Mouse (Mus musculus): ENCODE results near the gene Fam3c. TPM values are rescaled to one million over a fixed set of nuclear protein-coding genes. Genes with fewer than 3 reads are reported as not detected.
A peak's percentile ranks its signal among the peaks of the same experiment; 100 is the strongest.

Fam3c gene
- polyA plus RNA-seq, 1 experiment from 2014 or later = 46.2 TPM

DNA sequence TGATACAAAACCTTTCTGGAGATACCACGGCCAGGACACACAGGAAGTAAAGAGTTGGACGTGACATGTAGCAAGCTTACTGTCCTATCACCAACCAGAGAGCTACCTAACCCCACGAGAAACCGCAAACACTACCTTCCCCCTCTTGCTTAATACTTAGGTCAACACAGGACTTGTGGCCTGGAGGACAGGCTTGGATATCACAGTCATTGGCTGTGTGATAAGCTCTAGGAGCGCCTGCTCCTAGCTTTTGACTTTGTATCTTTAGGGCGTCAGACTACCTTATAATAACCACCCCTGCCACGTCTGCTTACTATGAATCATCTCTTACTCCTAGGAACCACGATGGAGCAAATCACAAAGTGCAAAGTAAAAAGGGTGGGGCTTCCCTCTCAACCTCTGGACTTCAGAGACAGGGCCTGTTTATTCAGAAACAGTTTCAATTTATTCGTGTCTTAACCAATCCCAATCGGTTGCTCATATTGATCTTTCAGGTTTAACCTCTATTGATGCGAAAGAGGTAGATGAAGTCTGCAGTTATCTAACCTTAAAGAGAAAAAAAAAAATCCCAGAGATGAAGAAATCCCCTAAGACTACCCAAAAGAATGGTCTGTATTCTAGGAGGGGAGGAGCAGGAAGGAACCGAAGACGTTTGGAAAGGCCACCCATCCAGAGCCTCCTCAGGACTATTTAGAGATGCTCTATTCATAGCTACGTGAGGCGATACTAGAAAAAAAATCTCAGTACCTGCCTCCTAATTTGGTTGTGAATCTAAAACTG lies 16.1 kb downstream of the Fam3c start:
- DNase-seq (ENCODE audit: low spot score) (peak; percentile 49), ATAC-seq (replicated peaks; ENCODE audit: low FRiP score, low TSS enrichment, low read depth) (peak; percentile 87)
- Histone ChIP-seq H3K36me3 (ENCODE audit: control insufficient read depth, insufficient read depth, low read length) (peaks cover 11% of the 10 kb centered on the region), H3K27me3 (replicated peaks; ENCODE audit: control insufficient read depth, insufficient read depth, low read length) (no peaks in the 10 kb centered on the region), H3K9me3 (ENCODE audit: control insufficient read depth, low read length) (no peaks in the 10 kb centered on the region), H3K27ac (ENCODE audit: low read depth) (no peak overlapping the region), H3K4me3 (ENCODE audit: low read depth, low read length) (no peak overlapping the region), H3K9ac (ENCODE audit: low read length) (no peak overlapping the region), H3K4me2 (ENCODE audit: low read length) (no peak overlapping the region), H3K4me1 (replicated peaks; ENCODE audit: control insufficient read depth, insufficient read depth, low read length) (no peaks in the 10 kb centered on the region; the same call in 1 of the 2 replicates)
- 80% methylated on average over 15 of the region's 15 CpGs for WGBS

DNA sequence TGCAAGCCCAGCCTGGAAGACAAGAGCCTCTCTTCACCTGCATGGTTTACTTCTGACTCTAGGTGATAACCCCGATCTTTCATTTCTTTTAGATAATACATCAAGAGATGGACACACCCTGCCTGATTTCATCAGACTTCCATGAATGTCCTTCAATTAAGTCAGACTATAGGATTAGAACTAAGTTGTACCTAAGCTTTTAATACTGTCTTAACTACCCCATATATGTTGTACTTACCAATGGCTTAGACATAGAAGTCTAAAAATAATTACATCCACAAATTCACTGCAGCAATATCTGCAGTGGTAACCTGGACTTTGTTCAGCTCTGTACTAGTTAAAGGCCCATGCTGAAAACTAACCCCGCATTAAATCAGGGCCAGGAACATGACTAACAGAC lies 23.5 kb downstream of the Fam3c start:
- Histone ChIP-seq H3K9me3 (ENCODE audit: control insufficient read depth, low read length) (no peaks in the 10 kb centered on the region), H3K4me3 (ENCODE audit: low read depth, low read length) (no peak overlapping the region), H3K9ac (ENCODE audit: low read length) (no peak overlapping the region), H3K36me3 (ENCODE audit: control insufficient read depth, insufficient read depth, low read length) (peaks cover 12% of the 10 kb centered on the region), H3K27me3 (replicated peaks; ENCODE audit: control insufficient read depth, insufficient read depth, low read length) (no peaks in the 10 kb centered on the region), H3K27ac (ENCODE audit: low read depth) (no peak overlapping the region), H3K4me1 (replicated peaks; ENCODE audit: control insufficient read depth, insufficient read depth, low read length) (0 out of 2 replicates have a peak, but pooled peaks cover 4% of the 10 kb centered on the region), H3K4me2 (ENCODE audit: low read length) (no peak overlapping the region)
- 89% methylated on average over 2 of the region's 2 CpGs for WGBS
- no peak for ATAC-seq (replicated peaks; ENCODE audit: low FRiP score, low TSS enrichment, low read depth)
- no peak for DNase-seq (ENCODE audit: low spot score)

DNA sequence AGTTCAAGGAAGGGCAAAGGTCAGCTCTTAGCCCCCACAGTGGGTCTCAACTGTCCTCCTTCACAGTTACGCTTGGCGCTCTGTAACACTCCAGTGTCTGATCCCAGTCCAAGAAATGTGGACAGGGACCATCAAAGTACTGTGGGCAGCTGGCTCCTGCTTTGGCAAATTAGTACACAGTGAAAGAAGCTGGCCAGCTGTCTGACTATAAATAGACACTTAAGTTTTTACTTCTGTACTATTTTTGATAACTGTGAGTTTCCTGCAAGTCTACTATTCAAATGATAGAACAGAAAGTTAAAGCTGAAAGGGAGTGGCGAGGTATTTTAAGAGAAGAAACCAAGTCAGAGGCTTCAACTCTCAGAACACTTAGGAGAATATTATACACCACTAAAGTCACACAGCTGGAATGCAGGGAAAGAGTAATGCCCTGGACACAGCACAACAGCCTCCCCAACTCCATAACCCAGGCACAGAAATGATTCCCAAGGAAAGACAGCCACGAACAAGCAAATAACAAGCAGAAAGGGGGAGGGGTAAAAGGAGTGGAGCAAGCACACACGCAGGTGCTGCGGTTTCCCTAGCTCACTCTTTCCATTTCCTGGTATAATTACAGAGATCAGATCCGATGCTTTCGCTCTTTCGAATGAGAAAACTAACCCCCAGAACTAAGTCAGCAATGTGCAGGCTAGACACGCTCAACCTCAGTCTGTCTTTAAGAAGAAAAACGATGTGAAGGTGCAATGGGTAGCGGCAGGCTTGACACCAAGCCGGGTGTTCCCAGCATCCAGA lies 25.7 kb downstream of the Fam3c start:
- H3K27ac ChIP-seq (ENCODE audit: low read depth) = no peak overlapping the region
- no peak overlapping the region for H3K4me2 ChIP-seq (ENCODE audit: low read length)
- no peak for DNase-seq (ENCODE audit: low spot score)
- H3K9me3 ChIP-seq (ENCODE audit: control insufficient read depth, low read length) = no peaks in the 10 kb centered on the region
- H3K36me3 ChIP-seq (ENCODE audit: control insufficient read depth, insufficient read depth, low read length) = peaks cover 12% of the 10 kb centered on the region
- 0 out of 2 replicates have a peak, but pooled peaks cover 4% of the 10 kb centered on the region for H3K4me1 ChIP-seq (replicated peaks; ENCODE audit: control insufficient read depth, insufficient read depth, low read length)
- no peak overlapping the region for H3K9ac ChIP-seq (ENCODE audit: low read length)
- no peaks in the 10 kb centered on the region for H3K27me3 ChIP-seq (replicated peaks; ENCODE audit: control insufficient read depth, insufficient read depth, low read length)
- WGBS = 80% methylated on average over 13 of the region's 13 CpGs
- no peak overlapping the region for H3K4me3 ChIP-seq (ENCODE audit: low read depth, low read length)
- ATAC-seq (replicated peaks; ENCODE audit: low FRiP score, low TSS enrichment, low read depth) = no peak

DNA sequence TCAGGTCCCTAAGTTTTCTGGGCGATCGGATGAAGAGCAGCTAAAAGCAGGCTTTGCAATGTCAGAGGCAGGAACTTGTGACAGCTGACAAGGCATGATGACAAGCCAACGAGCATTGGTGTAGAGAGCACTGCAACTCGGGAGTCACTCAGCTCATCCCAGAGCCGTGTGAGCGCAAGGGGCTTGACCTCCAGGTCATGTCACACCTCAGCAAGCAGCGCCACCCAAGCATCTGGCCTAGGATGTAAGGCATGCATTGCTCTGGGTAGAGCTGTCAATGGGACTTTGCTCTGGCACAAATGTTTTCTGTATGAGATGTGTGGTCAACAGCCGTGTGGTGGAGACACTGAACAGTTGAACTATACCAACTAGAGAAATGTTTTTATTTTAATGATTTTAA lies 28.1 kb downstream of the Fam3c start:
- Histone ChIP-seq H3K9me3 (ENCODE audit: control insufficient read depth, low read length) (no peaks in the 10 kb centered on the region), H3K4me3 (ENCODE audit: low read depth, low read length) (no peak overlapping the region), H3K9ac (ENCODE audit: low read length) (no peak overlapping the region), H3K4me1 (replicated peaks; ENCODE audit: control insufficient read depth, insufficient read depth, low read length) (0 out of 2 replicates have a peak, but pooled peaks cover 4% of the 10 kb centered on the region), H3K27ac (ENCODE audit: low read depth) (no peak overlapping the region), H3K27me3 (replicated peaks; ENCODE audit: control insufficient read depth, insufficient read depth, low read length) (no peaks in the 10 kb centered on the region), H3K36me3 (ENCODE audit: control insufficient read depth, insufficient read depth, low read length) (peaks cover 12% of the 10 kb centered on the region), H3K4me2 (ENCODE audit: low read length) (no peak overlapping the region)
- DNase-seq (ENCODE audit: low spot score) = no peak
- 70% methylated on average over 8 of the region's 8 CpGs for WGBS
- no peak for ATAC-seq (replicated peaks; ENCODE audit: low FRiP score, low TSS enrichment, low read depth)

DNA sequence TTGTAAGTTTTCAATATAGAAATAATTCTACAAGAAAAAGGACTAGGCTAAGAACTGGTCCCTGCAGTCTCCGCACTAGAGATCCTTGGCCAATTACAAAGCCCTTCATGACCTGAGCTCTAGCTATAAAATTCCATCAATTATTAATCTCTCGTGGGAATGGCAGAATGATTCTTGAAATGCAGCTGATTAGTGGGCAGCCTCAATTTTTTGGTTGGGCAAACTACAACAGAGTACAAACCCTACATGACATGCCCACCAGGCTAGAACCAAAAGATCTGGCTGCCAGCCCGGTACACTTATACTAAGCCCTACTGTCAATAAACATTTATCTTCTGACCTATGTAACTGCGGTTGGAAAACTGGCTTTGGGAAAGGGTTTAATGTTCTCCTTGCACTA lies 29.0 kb downstream of the Fam3c start:
- WGBS = 52% methylated on average over 4 of the region's 4 CpGs
- no peak overlapping the region for H3K27ac ChIP-seq (ENCODE audit: low read depth)

DNA sequence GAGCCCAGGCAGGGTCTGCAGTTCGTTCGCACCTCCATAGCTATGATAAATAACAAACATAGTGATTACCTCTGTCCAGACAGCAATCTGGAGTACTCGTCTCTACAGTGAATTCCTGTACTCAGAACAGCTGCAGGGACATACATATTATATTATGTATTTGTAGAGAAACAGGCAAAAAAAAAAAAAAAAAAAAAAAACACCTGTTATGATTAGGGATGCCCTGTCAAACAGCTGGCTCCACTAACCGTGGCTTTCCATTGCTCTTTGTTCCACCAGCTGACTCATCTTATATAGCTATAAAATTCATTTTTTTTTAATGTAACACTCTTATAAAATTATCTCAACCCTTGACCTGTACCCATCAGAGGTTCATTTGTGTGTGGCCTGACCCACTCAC lies 29.8 kb downstream of the Fam3c start:
- Histone ChIP-seq H3K9me3 (ENCODE audit: control insufficient read depth, low read length) (no peaks in the 10 kb centered on the region), H3K27ac (ENCODE audit: low read depth) (no peak overlapping the region), H3K9ac (ENCODE audit: low read length) (no peak overlapping the region), H3K4me3 (ENCODE audit: low read depth, low read length) (no peak overlapping the region), H3K27me3 (replicated peaks; ENCODE audit: control insufficient read depth, insufficient read depth, low read length) (no peaks in the 10 kb centered on the region), H3K4me2 (ENCODE audit: low read length) (no peak overlapping the region), H3K36me3 (ENCODE audit: control insufficient read depth, insufficient read depth, low read length) (peaks cover 17% of the 10 kb centered on the region), H3K4me1 (replicated peaks; ENCODE audit: control insufficient read depth, insufficient read depth, low read length) (0 out of 2 replicates have a peak, but pooled peaks cover 4% of the 10 kb centered on the region)
- ATAC-seq (replicated peaks; ENCODE audit: low FRiP score, low TSS enrichment, low read depth) = peak; percentile 16; the same call in 1 of the 2 replicates
- WGBS = 75% methylated on average over 4 of the region's 4 CpGs
- no peak for DNase-seq (ENCODE audit: low spot score)

More for the DNA sequence above, 29.0 kb downstream of the Fam3c start:
- Histone ChIP-seq H3K4me1 (replicated peaks; ENCODE audit: control insufficient read depth, insufficient read depth, low read length) (0 out of 2 replicates have a peak, but pooled peaks cover 4% of the 10 kb centered on the region), H3K9ac (ENCODE audit: low read length) (no peak overlapping the region), H3K36me3 (ENCODE audit: control insufficient read depth, insufficient read depth, low read length) (peaks cover 9% of the 10 kb centered on the region), H3K4me2 (ENCODE audit: low read length) (no peak overlapping the region), H3K9me3 (ENCODE audit: control insufficient read depth, low read length) (no peaks in the 10 kb centered on the region), H3K4me3 (ENCODE audit: low read depth, low read length) (no peak overlapping the region), H3K27me3 (replicated peaks; ENCODE audit: control insufficient read depth, insufficient read depth, low read length) (no peaks in the 10 kb centered on the region)
- DNase-seq (ENCODE audit: low spot score) (no peak), ATAC-seq (replicated peaks; ENCODE audit: low FRiP score, low TSS enrichment, low read depth) (peak; percentile 53; the same call in 1 of the 2 replicates)

DNA sequence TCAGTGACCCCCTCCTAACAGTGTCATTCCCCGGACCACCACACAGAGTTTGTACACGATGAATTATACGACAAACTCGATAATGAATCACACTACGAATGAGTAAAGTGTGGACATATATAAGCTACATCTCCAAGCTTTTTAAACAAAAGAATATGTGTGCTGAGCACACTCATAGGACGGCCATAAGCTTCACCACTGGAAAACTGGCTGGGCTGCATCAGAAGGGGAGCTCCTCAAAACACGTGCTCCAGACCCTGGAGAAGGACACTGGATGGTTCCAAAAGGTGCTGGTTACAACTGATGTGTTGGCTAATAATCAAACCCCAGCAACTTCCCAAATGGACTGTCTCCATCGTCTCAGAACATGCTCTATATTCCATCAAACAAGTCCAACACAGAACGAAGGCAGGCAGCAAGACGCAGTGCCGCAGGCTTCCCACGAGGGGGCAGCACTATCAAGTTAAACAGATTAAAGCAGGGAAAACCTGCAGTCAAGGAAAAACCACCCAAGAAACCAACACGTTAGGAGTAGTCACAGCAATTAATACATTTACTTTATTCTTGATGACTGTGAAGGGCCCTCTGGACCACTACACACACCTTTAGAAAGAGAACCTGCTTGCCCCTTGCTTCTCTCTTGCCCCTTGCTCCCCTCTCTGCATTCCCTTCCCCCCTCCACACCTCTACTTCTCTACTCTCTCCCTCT lies 30.5 kb downstream of the Fam3c start:
- Histone ChIP-seq H3K27ac (ENCODE audit: low read depth) (no peak overlapping the region), H3K4me2 (ENCODE audit: low read length) (no peak overlapping the region), H3K9me3 (ENCODE audit: control insufficient read depth, low read length) (no peaks in the 10 kb centered on the region), H3K4me1 (replicated peaks; ENCODE audit: control insufficient read depth, insufficient read depth, low read length) (0 out of 2 replicates have a peak, but pooled peaks cover 4% of the 10 kb centered on the region), H3K4me3 (ENCODE audit: low read depth, low read length) (no peak overlapping the region), H3K27me3 (replicated peaks; ENCODE audit: control insufficient read depth, insufficient read depth, low read length) (no peaks in the 10 kb centered on the region), H3K36me3 (ENCODE audit: control insufficient read depth, insufficient read depth, low read length) (peaks cover 24% of the 10 kb centered on the region), H3K9ac (ENCODE audit: low read length) (no peak overlapping the region)
- DNase-seq (ENCODE audit: low spot score) (peak; percentile 92), ATAC-seq (replicated peaks; ENCODE audit: low FRiP score, low TSS enrichment, low read depth) (0 out of 2 replicates have a peak, but pooled peaks have one; percentile 51)
- 56% methylated on average over 13 of the region's 13 CpGs for WGBS

DNA sequence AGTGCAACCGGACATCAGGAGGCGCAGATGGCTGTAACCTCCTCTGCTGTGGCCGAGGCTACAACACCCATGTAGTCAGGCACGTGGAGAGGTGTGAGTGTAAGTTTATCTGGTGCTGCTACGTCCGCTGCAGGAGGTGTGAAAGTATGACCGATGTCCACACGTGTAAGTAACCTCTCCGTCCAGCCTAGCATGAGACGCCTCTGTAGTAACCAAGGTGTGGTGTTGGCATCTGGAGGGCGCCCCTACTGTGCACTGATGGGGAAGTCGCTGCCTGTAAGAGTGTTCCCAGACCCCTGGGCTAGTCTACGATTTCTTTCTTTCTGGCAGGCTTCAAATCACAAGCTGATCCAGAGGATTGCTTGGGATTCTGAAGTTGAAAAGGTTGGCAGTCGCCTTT lies 58.0 kb downstream of the Fam3c start:
- ATAC-seq (replicated peaks; ENCODE audit: low FRiP score, low TSS enrichment, low read depth) (no peak), DNase-seq (ENCODE audit: low spot score) (peak; percentile 53)
- Histone ChIP-seq H3K27me3 (replicated peaks; ENCODE audit: control insufficient read depth, insufficient read depth, low read length) (no peaks in the 10 kb centered on the region), H3K27ac (ENCODE audit: low read depth) (no peak overlapping the region), H3K4me1 (replicated peaks; ENCODE audit: control insufficient read depth, insufficient read depth, low read length) (peaks cover 4% of the 10 kb centered on the region; the same call in 1 of the 2 replicates), H3K9ac (ENCODE audit: low read length) (no peak overlapping the region), H3K4me2 (ENCODE audit: low read length) (peak overlapping the region; percentile 42), H3K36me3 (ENCODE audit: control insufficient read depth, insufficient read depth, low read length) (no peaks in the 10 kb centered on the region), H3K4me3 (ENCODE audit: low read depth, low read length) (0 out of 2 replicates have a peak overlapping the region, but pooled peaks have one; percentile 11), H3K9me3 (ENCODE audit: control insufficient read depth, low read length) (no peaks in the 10 kb centered on the region)
- WGBS = 44% methylated on average over 14 of the region's 14 CpGs
